Comparison of ENCODE assay signal across 8 mouse cellular contexts in the genomic region with DNA sequence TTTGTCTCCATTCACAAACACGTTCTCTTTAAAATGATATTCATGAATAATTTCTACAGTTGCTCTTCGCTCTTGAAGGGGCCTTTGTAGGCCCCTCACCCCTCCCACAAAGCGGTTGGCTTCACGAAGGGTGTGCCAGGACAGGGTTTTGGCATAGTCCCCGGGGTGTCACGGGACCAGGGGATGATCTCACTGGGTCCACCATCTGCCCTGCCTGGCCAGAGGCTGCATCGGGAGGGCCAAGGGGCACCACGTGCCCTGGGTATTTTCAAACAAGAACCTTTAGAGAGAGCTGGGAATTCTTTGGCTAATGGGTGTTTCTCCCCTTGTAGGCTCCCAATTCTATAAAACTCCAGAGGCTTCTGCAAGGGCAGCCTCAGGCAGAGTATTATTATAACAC. TPM values are rescaled to one million over a fixed set of nuclear protein-coding genes. Genes with fewer than 3 reads are reported as not detected.
DNase-seq lines count a peak whose midpoint lies in the region; ATAC-seq lines count a peak whose summit lies in the region.

No protein-coding gene starts in this region.

- no peak overlapping the region for H3K9ac ChIP-seq in midbrain, embryonic 13.5 days (replicated peaks)

- ATAC-seq in midbrain, embryonic 13.5 days: no peak

- H3K4me2 ChIP-seq in midbrain, embryonic 13.5 days (replicated peaks): no peak overlapping the region

- no peaks in the 10 kb centered on the region for H3K36me3 ChIP-seq in midbrain, embryonic 13.5 days
- H3K36me3 ChIP-seq in midbrain, embryonic 10.5 days: no peaks in the 10 kb centered on the region

- H3K27me3 ChIP-seq in midbrain, embryonic 13.5 days: no peaks in the 10 kb centered on the region
- H3K27me3 ChIP-seq in midbrain, embryonic 10.5 days (ENCODE audit: low read depth, poor library complexity, severe bottlenecking): no peaks in the 10 kb centered on the region; the same call in 1 of the 2 replicates

- H3K4me1 ChIP-seq in midbrain, embryonic 13.5 days (replicated peaks): peaks cover 24% of the 10 kb centered on the region
- peaks cover 18% of the 10 kb centered on the region for H3K4me1 ChIP-seq in midbrain, embryonic 10.5 days

- H3K9me3 ChIP-seq in midbrain, embryonic 13.5 days: no peaks in the 10 kb centered on the region
- no peaks in the 10 kb centered on the region for H3K9me3 ChIP-seq in midbrain, embryonic 10.5 days (replicated peaks)

- 53% methylated on average over 8 of the region's 8 CpGs for WGBS in midbrain, embryonic 13.5 days
- 92% methylated on average over 8 of the region's 8 CpGs for WGBS in midbrain, embryonic 10.5 days

- H3K4me3 ChIP-seq in midbrain, embryonic 13.5 days (replicated peaks): no peak overlapping the region
- no peak overlapping the region for H3K4me3 ChIP-seq in midbrain, embryonic 10.5 days

- DNase-seq in midbrain, embryonic 10.5 days (ENCODE audit: low spot score): no peak
- DNase-seq in cerebellum, adult 8-10 months: peak; percentile 92
- DNase-seq in heart, adult 8-10 months (ENCODE audit: low spot score): peak; percentile 73
- peak; percentile 70 to 72 for DNase-seq in left cerebral cortex, adult 18-20 months (ENCODE audit: low spot score in 2 of 2)
- no peak for DNase-seq in urinary bladder, postnatal 10 days (ENCODE audit: low spot score)
- no peak for DNase-seq in T-cell, adult 2 months (ENCODE audit: low spot score)
- no peak for DNase-seq in spleen, postnatal 4 days (ENCODE audit: low spot score in 2 of 2)

- peak overlapping the region; percentile 41 for H3K27ac ChIP-seq in midbrain, embryonic 13.5 days
- no peak overlapping the region for H3K27ac ChIP-seq in midbrain, embryonic 10.5 days (replicated peaks)

RNA-seq across cellular contexts. Expression of gene Mapt, which starts 41.2 kb away (rescaled TPM):
- polyA plus RNA-seq in midbrain, embryonic 13.5 days (2015; fragmentation: Nextera tagmentation; extraction: Ambion mirVana): 537 and 610 TPM in 2 replicates
- polyA plus RNA-seq in midbrain, embryonic 10.5 days (2016; fragmentation: Nextera tagmentation; extraction: Ambion mirVana): 23.7 and 47.2 TPM in 2 replicates
- total RNA-seq in heart, adult 8-10 months (2022): 100 to 1,000 TPM in 1 of 4 experiments, 10 to 100 TPM in 3; 85.8 to 115 (median 96.0) TPM
- total RNA-seq in left cerebral cortex, adult 18-20 months (2021): 100 to 1,000 TPM; 350 to 364 TPM

Comparison
In these comparisons a context has a peak if more than half of its experiments do, and no peak if none do; other contexts are left out.
1. DNase-seq: peak in cerebellum, adult 8-10 months (single experiment), heart, adult 8-10 months (single experiment) and left cerebral cortex, adult 18-20 months (2 of 2); none in midbrain, embryonic 10.5 days (single experiment), urinary bladder, postnatal 10 days (single experiment), T-cell, adult 2 months (single experiment) and spleen, postnatal 4 days (0 of 2).